ENCODE assay signal across 9 mouse cellular contexts in the genomic region with DNA sequence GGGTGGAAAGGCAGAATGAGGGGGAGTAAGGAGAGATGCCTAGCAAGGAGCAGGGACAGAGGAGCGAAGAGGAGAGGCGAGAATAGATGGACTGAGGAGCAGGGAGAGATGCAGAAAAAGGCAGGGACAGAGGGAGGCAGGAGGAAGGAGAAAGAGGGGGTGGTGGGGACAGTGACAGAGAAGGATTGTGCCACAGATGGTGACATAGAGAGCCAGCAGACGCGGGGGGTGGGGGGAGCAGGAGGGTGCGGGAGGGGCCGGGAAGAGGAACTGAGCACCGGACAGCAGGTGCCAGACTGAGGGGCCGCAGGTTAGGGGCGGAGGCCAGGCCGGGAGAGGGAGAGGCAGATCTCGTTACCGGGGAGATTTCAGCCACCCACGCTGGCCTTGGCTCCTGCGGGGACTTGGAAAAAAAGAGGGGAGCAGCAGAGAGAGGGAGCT. TPM values are rescaled to one million over a fixed set of nuclear protein-coding genes. Genes with fewer than 3 reads are reported as not detected.
A peak's percentile ranks its signal among the peaks of the same experiment; 100 is the strongest.
DNase-seq lines count a peak whose midpoint lies in the region; ATAC-seq and TF ChIP-seq lines count a peak whose summit lies in the region.
"Had no signal": no experiment of that assay in that cellular context is flagged by ENCODE, and none has a peak within 500 bp of the region (broad histone marks: within the 10 kb centered on the region; RNA-seq: fewer than 3 reads in every experiment).

Sstr3 (minus strand) TSS at position 125 of the 441 bp plus-strand sequence.

- TF ChIP-seq EP300 in lung, postnatal 0 days (IDR thresholded peaks at IDR 0.05) = no peak

- TF ChIP-seq POLR2A in brain, embryonic 14.5 days (IDR thresholded peaks at IDR 0.05; ENCODE audit: borderline replicate concordance, extremely low read depth, insufficient read depth, insufficient read length, poor library complexity, severe bottlenecking) = no peak

- H3K4me3 ChIP-seq in ES-E14 (ENCODE audit: insufficient read depth in 1 of 2, low read depth in 1 of 2, low read length in 2 of 2, poor library complexity in 1 of 2, severe bottlenecking in 1 of 2) = no peak within 1 kb of the TSS
- H3K4me3 ChIP-seq in hindbrain, embryonic 11.5 days (ENCODE audit: low read depth, low read length) = no peak within 1 kb of the TSS
- no peak within 1 kb of the TSS for H3K4me3 ChIP-seq in midbrain, embryonic 11.5 days (ENCODE audit: low read depth, low read length)
- H3K4me3 ChIP-seq in lung, postnatal 0 days (ENCODE audit: low read depth, low read length) = no peak within 1 kb of the TSS

- peak within 1 kb of the TSS; percentile 25; the same call in 1 of the 2 replicates for H3K9ac ChIP-seq in ES-E14 (ENCODE audit: insufficient read depth, low read depth, low read length, poor library complexity, severe bottlenecking)
- H3K9ac ChIP-seq in hindbrain, embryonic 11.5 days (ENCODE audit: low read depth, low read length) = 0 out of 2 replicates have a peak within 1 kb of the TSS, but pooled peaks have one; percentile 20
- H3K9ac ChIP-seq in midbrain, embryonic 11.5 days (ENCODE audit: low read length) = no peak within 1 kb of the TSS
- H3K9ac ChIP-seq in lung, postnatal 0 days (replicated peaks; ENCODE audit: low read depth) = no peak within 1 kb of the TSS

- H3K27ac ChIP-seq in ES-E14 (ENCODE audit: insufficient read depth, low read depth, low read length, poor library complexity, severe bottlenecking) = no peak within 1 kb of the TSS
- no peak within 1 kb of the TSS for H3K27ac ChIP-seq in hindbrain, embryonic 11.5 days (ENCODE audit: low read depth, low read length)
- no peak within 1 kb of the TSS for H3K27ac ChIP-seq in midbrain, embryonic 11.5 days (ENCODE audit: low read depth, low read length)
- no peak within 1 kb of the TSS for H3K27ac ChIP-seq in lung, postnatal 0 days (ENCODE audit: low read length)

- no peak for DNase-seq in ES-E14 (ENCODE audit: low read depth, low spot score)
- peak; percentile 57 for DNase-seq in brain, embryonic 14.5 days (ENCODE audit: low read depth)
- peak; percentile 22 for DNase-seq in hindbrain, embryonic 11.5 days (ENCODE audit: low spot score)
- peak; percentile 70 for DNase-seq in midbrain, embryonic 11.5 days (ENCODE audit: low spot score, missing footprints)
- no peak for DNase-seq in gastrocnemius, postnatal 36 days
- no peak for DNase-seq in spleen, adult 18-20 months
- no peak for DNase-seq in heart, adult 18-20 months
- no peak for DNase-seq in lung, postnatal 0 days (ENCODE audit: low spot score)

- H3K36me3 ChIP-seq in ES-E14 (ENCODE audit: control insufficient read depth, insufficient read depth, low read length, poor library complexity, severe bottlenecking) = no peaks in the 10 kb centered on the region
- no peaks in the 10 kb centered on the region for H3K36me3 ChIP-seq in hindbrain, embryonic 11.5 days (ENCODE audit: control insufficient read depth, insufficient read depth, low read length)
- H3K36me3 ChIP-seq in midbrain, embryonic 11.5 days (ENCODE audit: control insufficient read depth, insufficient read depth, low read length) = no peaks in the 10 kb centered on the region
- H3K36me3 ChIP-seq in lung, postnatal 0 days (ENCODE audit: insufficient read depth, low read length) = no peaks in the 10 kb centered on the region

- intact Hi-C loops in gastrocnemius, postnatal 36 days (cut with DNase I) = no loop called here

- TF ChIP-seq CTCF in brain, embryonic 14.5 days (IDR thresholded peaks at IDR 0.05; ENCODE audit: borderline replicate concordance, extremely low read depth, insufficient read depth, insufficient read length) = no peak
- no peak for TF ChIP-seq CTCF in lung, postnatal 0 days (IDR thresholded peaks at IDR 0.05)

- in situ Hi-C loops in ES-E14 (cut with MboI; ENCODE audit: low sequenced_read_pairs in 2 of 2, unreplicated experiment in 2 of 2) = no loop called here

- peak; percentile 19; the same call in 1 of the 2 replicates for ATAC-seq in hindbrain, embryonic 11.5 days (ENCODE audit: low FRiP score)
- no peak for ATAC-seq in midbrain, embryonic 11.5 days (ENCODE audit: low FRiP score)
- ATAC-seq in lung, postnatal 0 days = no peak

- H3K27me3 ChIP-seq in hindbrain, embryonic 11.5 days (ENCODE audit: control insufficient read depth, insufficient read depth, low read length) = no peaks in the 10 kb centered on the region
- H3K27me3 ChIP-seq in midbrain, embryonic 11.5 days (ENCODE audit: control insufficient read depth, insufficient read depth, low read length) = no peaks in the 10 kb centered on the region
- H3K27me3 ChIP-seq in lung, postnatal 0 days (replicated peaks; ENCODE audit: insufficient read depth, low read length) = 0 out of 2 replicates have a peak, but pooled peaks cover 8% of the 10 kb centered on the region

- 0 out of 2 replicates have a peak within 1 kb of the TSS, but pooled peaks have one; percentile 28 for H3K4me2 ChIP-seq in hindbrain, embryonic 11.5 days (replicated peaks; ENCODE audit: low read depth, low read length)
- H3K4me2 ChIP-seq in midbrain, embryonic 11.5 days = no peak within 1 kb of the TSS
- no peak within 1 kb of the TSS for H3K4me2 ChIP-seq in lung, postnatal 0 days (replicated peaks; ENCODE audit: low read depth, low read length)

- 10% methylated on average over 14 of the region's 14 CpGs for WGBS in hindbrain, embryonic 11.5 days
- WGBS in midbrain, embryonic 11.5 days = 13% methylated on average over 14 of the region's 14 CpGs
- WGBS in lung, postnatal 0 days = 7% methylated on average over 14 of the region's 14 CpGs

- H3K4me1 ChIP-seq in ES-E14 (ENCODE audit: control insufficient read depth in 2 of 2, insufficient read depth in 2 of 2, low read length in 2 of 2, poor library complexity in 1 of 2) = peaks cover 8 to 24% of the 10 kb centered on the region in 2 experiments
- peaks cover 5% of the 10 kb centered on the region for H3K4me1 ChIP-seq in hindbrain, embryonic 11.5 days (replicated peaks; ENCODE audit: control insufficient read depth, insufficient read depth, low read length)
- H3K4me1 ChIP-seq in midbrain, embryonic 11.5 days (ENCODE audit: control insufficient read depth, insufficient read depth, low read length) = peaks cover 8% of the 10 kb centered on the region
- no peaks in the 10 kb centered on the region for H3K4me1 ChIP-seq in lung, postnatal 0 days (ENCODE audit: insufficient read depth, low read depth, low read length)

- H3K9me3 ChIP-seq in ES-E14 (ENCODE audit: control insufficient read depth, insufficient read depth, low read depth, low read length) = no peaks in the 10 kb centered on the region
- no peaks in the 10 kb centered on the region for H3K9me3 ChIP-seq in hindbrain, embryonic 11.5 days (ENCODE audit: control insufficient read depth, low read length)
- no peaks in the 10 kb centered on the region for H3K9me3 ChIP-seq in midbrain, embryonic 11.5 days (ENCODE audit: control insufficient read depth, low read length)
- H3K9me3 ChIP-seq in lung, postnatal 0 days (ENCODE audit: low read length) = no peaks in the 10 kb centered on the region

TF ChIP-seq in ES-E14, 5 proteins besides CTCF, POLR2A, EP300 and RAD21:
- TF ChIP-seq HCFC1 (IDR thresholded peaks at IDR 0.05; ENCODE audit: borderline replicate concordance, insufficient read depth, low read length) (no peak), CHD2 (IDR thresholded peaks at IDR 0.05; ENCODE audit: low read depth, low read length) (no peak), ZNF384 (IDR thresholded peaks at IDR 0.05; ENCODE audit: low read depth, low read length) (no peak)

RNA-seq across cellular contexts. Expression of gene Sstr3, which starts in this region (rescaled TPM):
- total RNA-seq in ES-E14 (2012; rRNA removed) = 0.11 and 0.18 TPM in 2 replicates
- polyA plus RNA-seq in brain, embryonic 14.5 days (2012; rRNA removed) = 1.5 TPM in 2 replicates
- polyA plus RNA-seq in hindbrain, embryonic 11.5 days (2014; fragmentation: Nextera tagmentation; extraction: Ambion mirVana) = 0.10 and 0.22 TPM in 2 replicates
- polyA plus RNA-seq in midbrain, embryonic 11.5 days (2014; fragmentation: Nextera tagmentation; extraction: Ambion mirVana) = not detected in 2 replicates
- not detected for total RNA-seq in gastrocnemius, postnatal 36 days (2021)
- total RNA-seq in heart, adult 18-20 months (2021) = not detected
- polyA plus RNA-seq in lung, postnatal 0 days (2015; fragmentation: Nextera tagmentation; extraction: Ambion mirVana) = 0.06 and 0.10 TPM in 2 replicates
- polyA plus RNA-seq: gonadal fat pad, adult 2 months had no signal

Comparison
In these comparisons a context has a peak if more than half of its experiments do, and no peak if none do; other contexts are left out.
1. Peak in DNase-seq, ATAC-seq, H3K9ac ChIP-seq and H3K4me2 ChIP-seq in hindbrain, embryonic 11.5 days; RNA of the gene not detected or under 1 TPM.
2. Peak in DNase-seq in midbrain, embryonic 11.5 days; RNA of the gene not detected or under 1 TPM.